Mouse (Mus musculus) heart, adult 8-10 months (tissue): ENCODE results near the gene Fam171a1. TPM values are rescaled to one million over a fixed set of nuclear protein-coding genes. Genes with fewer than 3 reads are reported as not detected.
A peak's percentile ranks its signal among the peaks of the same experiment; 100 is the strongest.
"Not testable (repeated sequence)": the region's sequence is repeated elsewhere in the genome, so short reads cannot be mapped to it uniquely, and the experiment has no call there.

Experiments used
- DNase-seq: peaks from one replicate; pipeline ENCODE4 v3.0.0; 2022; ENCODE audit warnings: low spot score
- total RNA-seq, 4 experiments: library from RNA; stranded (reverse); gene quantifications; 2 replicates each; pipeline ENCODE4 v1.2.4; 2022

The Fam171a1 gene
- total RNA-seq, 4 experiments from 2014 or later, result 12.1 to 16.7 (median 14.0) TPM

DNA sequence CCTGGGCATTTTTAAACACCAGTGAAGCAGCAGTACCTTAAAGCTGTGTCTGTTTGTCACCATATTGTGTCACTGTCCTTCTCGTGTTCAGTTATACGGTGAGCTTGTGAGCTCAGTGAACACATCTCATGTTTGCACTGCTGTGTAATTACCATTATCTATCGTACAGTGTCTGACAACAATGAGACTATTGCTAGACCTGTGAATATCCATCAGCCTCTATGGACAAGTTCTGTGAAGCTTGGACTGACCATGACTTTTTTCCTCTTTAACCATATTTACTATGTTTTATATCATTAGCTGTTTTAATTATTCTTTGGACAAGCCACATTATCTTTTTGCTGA is 55.4 kb downstream of the Fam171a1 start:
- DNase-seq, result no peak

DNA sequence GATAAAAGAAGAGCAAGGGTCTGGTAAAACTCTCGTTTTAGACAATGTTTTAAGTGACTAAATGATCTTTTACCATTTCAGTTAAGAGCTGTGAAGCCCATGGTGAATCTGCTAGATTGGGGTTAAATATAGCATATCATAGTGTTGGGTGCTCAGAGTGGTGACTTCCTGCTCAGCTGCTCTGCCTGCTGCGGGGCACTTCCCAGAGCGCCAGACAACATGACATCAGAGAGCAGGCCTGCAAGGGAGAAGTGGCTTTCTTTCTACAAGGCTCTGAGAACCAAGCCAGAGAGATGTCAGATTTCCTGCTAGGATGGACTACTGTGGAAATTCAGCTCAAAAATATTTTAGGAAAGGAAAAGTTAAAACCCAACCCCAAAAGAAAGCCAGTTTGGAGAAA is 57.8 kb downstream of the Fam171a1 start:
- peak; percentile 46 for DNase-seq

DNA sequence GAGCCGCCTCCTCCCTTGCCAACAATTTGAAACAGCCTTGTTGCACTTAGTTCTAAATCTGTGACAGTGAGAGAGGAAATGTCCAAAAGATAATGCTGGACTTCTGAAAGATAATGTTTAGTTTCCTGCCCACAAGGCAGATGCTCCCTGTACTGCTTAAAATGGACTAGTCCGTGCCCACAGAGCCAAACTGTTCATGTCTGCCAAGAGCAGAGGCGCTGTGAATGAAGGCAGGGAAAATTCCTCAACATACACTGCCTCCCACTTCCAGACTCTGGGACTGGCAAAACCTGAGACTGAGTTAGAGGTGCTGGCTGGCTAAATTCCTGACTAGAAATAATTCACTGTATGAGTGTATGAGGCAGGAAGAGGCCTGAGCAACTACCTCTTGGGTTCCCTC is 58.6 kb downstream of the Fam171a1 start:
- no peak for DNase-seq

DNA sequence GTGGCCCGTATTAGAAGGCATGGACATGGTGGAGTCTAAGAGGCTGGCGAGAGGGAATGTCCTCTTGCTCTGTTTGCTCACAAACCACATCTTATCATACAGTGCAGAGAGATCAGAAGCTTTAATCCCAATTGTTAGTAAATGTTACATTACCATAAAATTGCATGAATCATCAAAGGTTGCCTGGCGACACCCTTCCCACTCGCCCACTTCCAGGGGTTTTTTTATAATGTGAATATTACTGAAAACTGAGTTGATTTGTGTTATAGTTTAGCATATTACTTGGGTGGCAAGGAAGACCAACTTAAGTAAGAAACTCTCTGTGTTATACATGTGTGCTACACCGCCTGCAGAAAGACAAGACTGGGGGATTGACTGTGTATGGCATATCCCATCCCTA is 60.9 kb downstream of the Fam171a1 start:
- DNase-seq, result no peak

DNA sequence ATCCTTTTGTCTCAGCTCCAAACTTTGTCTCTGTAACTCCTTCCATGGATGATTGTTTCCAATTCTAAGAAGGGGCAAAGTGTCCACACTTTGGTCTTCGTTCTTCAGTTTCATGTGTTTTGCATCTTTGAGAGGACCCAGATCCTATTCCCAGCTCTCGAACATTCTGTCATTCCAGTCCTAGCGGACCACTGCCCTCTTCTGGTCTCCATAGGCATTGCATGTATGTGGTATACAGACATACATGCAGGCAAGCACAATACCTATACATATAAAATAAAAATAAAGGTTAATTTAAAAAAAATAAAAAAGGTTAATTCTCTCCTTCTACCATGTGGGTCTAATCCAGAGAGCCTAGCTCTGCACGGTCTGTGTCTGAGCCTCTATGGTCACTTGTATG is 62.0 kb downstream of the Fam171a1 start:
- DNase-seq, result not testable (repeated sequence)

DNA sequence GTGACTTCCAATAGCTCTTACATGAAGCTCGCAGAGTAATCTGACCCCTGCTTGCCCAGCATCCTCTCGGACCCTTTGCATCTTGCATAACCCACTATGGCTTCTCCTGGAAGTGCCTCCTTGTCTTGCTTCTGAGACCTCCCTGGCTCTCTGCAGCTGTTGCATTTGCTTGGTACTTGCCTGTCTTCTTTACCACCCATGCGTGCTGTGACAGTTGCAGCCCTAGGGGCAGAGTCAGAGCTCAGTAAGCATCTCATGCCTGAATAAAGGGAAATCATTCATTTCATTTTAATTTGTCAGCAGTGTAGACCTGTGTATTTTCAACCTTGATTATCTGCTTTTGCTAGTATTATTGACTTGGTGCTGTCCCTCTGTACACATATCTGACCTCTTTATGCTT is 62.7 kb downstream of the Fam171a1 start:
- no peak for DNase-seq

DNA sequence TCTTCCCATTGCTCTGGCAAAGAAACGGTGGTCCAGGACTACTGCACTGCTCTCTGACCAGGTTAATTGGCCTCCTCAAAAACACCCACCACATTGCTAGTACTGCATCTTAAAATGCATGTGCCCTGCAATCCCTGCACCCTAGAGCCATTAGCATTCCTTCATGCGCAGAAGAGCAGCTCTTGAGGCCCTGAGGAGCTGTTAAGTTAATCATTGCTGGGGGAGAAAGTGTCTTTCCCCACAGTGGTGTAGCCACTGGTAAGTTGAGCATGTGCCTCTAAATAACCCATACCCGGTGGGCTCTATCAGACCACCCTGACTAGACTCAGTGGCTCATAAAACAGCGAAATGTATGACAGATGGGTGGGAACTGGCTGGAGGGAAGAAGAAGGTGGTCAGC is 66.5 kb downstream of the Fam171a1 start:
- DNase-seq, result no peak

DNA sequence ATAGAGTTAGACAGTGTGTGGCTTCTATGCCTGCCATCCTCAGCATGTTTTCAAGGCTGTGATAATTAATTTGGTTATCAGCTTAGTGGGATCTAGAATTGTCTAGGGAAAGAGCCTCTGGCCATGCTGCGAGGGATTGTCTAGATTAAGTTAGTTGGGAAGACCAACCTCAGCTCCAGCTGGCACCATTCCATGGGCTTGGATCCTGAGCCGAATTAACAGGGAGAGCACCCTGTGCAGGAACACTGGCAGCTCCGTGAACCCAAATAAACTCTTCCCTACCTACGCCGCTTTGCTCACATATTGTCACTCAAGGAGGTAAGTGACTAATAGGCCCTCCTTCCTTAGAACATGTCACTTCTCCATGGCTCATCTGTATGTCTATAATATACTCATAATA is 69.6 kb downstream of the Fam171a1 start:
- no peak for DNase-seq

DNA sequence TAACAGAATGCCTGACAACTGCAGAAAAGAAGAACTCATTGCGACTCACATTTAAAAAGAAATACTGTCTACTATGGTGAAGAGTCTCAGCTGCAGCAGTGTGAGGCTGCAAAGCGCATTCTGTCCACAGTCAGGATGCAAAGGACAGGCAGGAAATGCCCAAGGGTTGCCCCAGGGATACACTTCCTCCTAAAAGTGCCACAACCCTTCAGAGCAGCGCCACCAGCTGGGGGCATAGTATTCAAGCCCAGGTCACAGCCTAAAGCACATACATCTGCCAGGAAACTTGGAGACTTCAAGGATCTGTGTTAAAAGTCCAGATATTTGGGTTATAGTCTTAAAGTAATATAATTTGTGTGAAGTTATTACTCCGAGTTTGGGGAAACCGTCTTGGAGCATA is 71.3 kb downstream of the Fam171a1 start:
- DNase-seq, result no peak

DNA sequence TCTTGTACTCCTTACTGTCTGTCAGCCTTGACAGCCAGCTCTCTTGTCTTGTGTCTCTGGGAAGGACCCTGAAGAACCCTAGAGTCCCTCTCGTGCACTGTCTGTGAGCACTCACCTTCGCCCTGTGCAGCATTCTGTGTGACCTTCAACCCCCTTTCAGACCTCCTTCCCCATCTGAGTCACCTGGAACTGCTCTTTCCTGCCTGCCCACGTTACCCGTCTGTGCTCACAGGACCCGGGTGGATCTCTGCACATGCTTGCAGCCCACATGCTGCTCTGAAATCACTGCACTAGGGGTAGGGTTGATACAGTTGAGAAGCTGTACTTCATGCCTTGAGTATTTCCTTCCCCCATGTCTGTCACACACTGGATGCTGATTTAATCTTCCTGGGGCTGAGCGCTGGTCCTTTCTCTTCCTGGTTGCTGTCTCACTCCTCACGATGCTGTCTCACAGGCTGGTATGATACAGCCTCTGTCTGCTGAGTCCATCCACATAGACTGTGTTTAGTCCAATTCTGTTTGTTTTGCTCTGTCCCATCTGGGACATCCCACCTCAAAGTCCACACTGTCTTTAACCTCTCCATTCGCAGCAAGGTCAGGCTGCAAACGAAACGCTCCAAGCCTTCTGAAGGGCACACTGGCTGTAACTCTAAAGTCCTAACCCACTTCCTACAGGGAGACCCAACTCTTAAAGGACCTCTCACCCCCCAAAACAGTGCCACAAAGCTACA is 74.9 kb downstream of the Fam171a1 start:
- DNase-seq, result no peak

DNA sequence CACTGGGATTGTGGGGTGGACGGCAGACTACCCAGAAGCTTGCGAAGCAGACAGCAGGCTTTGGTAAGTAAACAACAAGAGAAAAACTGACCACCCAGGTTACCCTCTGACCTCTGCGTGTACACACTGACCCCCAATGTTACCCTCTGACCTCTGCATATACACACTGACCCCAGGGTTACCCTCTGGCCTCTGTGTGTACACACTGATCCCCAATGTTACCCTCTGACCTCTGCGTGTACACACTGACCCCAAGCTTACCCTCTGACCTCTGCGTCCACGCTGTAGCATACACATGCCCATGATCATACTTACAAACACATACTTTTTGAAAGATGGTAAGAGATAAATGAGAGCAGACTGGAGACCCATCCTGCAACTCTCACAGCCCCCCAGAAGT is 77.1 kb downstream of the Fam171a1 start:
- no peak for DNase-seq

DNA sequence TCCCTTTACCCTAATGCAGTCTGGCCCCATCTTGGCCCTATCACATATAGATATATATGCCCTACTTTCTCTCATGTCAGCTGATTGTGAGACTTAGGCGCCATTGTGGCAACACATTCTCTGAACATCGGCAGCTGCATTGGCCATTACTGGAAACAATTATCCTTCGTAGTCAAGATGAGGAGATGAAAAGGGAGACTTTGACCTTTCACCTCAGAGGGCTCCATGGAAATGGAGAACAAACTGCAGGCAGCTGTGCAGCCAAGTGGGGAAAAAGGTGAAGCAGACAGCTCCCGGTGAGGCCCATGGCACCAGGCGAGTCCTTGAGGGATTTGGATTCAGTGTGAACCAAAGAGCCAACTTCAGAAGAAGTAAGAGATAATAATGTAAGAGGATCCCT is 81.5 kb downstream of the Fam171a1 start:
- DNase-seq, result no peak

DNA sequence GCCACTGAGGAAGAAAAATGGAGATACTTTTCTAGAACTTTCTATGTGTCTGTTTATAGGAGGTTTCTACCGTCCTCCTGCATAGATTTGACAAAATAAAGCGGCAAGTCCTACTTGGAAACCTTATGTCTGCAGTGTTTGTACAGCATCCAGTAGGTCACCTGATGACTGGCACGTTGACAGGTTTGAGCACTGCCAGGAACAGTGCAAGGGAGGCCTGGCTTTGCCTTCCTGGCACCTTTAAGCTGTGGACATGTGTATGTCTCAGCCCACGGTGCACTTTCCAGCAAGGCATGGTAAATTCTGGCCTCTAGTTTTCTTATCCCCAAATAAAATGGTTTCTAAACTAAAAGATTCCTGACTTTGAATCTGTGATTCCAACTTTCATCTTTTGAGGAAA is 86.4 kb downstream of the Fam171a1 start:
- DNase-seq, result peak; percentile 18

DNA sequence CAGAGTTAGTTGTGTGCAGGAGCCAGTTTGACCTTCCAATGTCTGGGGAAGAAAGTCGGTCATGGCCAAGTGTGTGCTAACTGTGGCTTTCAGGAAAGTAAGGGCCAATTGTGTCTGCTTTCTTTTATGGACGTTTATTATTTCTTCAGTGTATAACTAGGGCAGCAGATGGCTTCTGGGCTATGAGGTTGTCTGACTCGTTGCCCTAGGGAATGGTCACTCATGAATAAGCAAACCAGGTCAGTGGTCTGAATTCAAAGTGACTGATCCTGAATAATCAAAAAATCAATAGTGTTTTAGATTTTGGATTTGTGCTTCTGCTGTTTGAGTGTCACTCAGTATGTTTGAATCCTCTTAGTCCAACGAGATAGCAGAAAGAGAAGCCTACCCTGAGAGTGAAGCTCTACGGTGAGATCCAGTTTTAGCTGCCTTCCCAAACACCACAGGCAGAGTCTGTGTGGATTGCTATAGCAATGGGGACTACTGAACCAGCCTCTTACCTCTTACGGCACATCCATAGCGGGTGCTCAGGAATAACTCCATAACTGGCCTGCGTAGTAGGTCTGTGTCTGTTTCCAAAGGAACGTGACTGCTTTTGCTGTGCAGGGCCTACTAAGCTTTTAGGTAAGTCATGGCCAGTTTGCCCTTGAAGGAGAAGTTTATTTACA is 93.1 kb downstream of the Fam171a1 start:
- DNase-seq, result no peak

DNA sequence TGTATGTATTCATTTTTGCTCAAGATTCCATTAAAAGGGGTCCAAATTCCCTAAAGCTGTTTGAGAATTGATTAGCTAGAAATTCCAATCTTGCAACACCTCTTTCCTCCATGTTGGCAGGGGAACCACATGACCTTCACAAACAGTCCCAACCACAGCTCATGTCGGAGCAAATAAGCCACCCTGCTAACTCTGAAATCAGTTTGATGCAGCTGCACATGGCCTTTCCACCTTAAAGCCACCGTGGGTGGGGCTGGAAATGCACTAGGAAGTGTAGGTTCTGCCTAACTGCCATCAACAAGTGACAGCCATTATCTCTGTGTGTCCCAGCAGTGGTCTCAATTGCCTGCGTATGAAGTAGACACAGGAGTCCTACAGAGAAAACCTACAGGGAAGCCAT is 101.5 kb downstream of the Fam171a1 start:
- DNase-seq, result no peak

DNA sequence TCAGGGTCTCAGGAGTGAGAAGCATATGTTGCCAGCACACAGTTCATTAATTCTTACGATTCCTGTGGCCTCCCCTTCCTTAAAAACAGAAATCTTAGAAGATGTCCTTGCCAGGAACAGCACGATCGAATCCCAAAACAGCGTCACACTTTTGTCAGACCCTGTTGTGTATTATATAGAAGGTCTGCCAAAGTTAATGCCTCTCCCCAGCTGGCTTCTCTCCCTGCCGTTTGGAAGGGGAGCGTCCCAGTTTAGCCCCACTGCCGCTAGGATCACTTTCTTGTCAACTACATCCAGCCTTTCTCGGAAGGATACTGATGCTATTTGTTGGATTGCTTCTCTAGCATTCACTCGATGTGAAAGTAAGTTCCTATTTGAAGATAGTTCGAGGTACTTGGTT is 102.6 kb downstream of the Fam171a1 start:
- DNase-seq, result no peak

DNA sequence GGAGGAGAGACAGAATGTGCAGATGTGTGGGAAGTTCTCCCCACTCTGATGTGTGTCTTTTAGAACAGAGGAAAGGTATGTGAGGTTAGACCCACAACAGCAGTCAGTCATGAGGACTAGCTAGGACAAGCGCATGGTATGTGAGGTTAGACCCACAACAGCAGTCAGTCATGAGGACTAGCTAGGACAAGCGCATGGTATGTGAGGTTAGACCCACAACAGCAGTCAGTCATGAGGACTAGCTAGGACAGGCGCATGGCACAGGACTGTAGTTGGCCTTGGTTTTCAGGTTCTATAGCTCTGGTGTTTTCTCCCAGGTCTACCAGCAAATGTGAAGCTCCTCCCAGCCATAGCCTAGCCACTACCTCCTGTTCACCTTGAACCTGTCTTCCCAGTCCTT is 103.6 kb downstream of the Fam171a1 start:
- DNase-seq, result not testable (repeated sequence)

DNA sequence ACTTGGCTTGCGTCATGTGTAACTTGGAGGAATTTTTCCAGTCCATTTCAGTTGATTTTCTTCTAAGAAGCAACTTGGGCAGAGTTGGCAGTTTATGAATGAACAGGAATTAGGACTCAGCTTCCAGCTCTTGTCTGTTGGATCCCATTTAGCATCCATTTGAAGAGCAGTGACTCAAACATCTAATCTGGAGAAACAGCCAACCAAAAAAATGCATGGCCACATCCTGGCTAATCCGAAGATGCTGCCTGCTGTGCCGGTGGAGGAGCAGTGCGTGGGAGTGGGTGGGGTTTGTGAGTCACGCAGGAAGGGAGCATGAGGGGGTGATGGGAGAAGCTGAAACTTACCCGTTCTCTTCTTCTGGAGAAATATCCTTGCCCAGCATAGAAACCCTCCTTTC is 104.2 kb downstream of the Fam171a1 start:
- DNase-seq, result no peak

DNA sequence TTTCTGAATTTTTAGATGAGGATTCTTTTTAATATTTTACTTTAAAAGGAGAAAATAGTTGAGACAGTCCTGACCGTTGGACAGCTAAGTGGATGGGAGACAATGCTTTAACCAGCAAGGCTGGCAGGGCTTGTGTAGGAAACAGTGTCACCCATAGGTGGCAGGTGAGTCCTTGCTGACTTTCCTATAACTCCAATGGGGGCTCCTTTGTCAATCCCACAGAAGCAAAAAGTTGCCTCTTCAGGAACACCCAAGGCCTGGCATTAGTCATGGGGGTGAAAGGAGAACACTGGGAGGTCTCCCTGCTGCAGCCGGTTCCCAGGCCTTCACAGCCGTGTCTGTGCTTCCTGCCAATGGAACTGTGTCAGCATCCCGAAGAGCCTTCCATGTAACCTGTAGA is 114.5 kb downstream of the Fam171a1 start:
- DNase-seq, result no peak

DNA sequence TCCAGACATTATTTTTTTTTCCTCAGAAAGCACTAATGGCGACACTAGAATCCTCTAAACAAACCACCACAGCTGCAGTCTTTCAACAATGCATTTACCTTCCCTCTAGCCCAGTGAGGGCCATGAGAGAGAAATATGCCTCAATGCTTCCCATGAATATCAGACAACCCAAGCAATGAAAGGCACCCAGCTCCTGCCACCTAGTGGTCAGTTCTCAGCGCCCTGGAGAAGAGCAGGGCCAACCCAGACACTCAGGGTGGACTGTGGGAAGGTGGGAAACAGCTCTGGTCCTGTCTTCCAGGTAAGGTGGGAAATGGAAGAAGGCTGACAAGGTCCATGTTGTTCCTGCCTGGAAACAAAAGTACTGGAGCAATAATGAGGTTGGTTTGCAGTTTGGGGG is 115.0 kb downstream of the Fam171a1 start:
- peak; percentile 80 for DNase-seq

DNA sequence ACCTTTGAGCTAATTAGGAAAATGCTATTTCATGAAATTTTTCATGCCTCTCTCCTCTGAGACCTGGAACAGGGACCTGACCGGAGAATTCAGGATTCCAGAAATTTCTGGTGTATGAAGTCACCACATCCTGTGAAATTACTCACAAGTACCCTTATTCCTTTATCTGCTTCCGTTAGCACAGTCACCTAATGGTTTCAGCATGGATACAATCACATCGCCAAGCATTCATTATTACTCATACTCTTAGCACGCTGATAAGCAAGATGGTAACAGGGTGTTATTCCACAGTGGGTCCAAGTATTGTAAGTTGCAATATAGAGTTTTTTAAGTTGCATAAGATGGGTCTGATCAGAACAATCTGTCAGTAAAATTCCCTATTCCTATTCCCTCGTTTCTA is 125.2 kb downstream of the Fam171a1 start:
- peak; percentile 23 for DNase-seq

DNA sequence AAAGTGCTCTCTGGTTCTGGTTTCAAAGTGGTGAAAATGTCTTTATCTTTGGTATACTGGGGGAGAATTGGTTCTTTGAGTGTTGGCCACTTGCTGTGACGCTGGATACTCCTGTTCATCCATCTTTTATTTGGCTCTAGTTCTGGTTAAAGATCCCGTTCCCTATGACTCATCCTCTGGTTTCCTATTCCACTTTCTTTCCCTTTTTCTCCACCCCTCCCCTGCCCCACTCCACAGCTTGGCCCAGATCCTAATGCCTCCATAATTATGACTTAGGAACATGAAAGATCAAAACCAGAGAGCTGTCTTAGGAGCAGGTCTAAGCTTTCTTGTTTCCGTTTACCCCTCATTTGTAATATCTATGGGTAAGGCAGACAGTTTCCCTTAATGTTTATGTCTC is 130.2 kb downstream of the Fam171a1 start:
- DNase-seq, result no peak

DNA sequence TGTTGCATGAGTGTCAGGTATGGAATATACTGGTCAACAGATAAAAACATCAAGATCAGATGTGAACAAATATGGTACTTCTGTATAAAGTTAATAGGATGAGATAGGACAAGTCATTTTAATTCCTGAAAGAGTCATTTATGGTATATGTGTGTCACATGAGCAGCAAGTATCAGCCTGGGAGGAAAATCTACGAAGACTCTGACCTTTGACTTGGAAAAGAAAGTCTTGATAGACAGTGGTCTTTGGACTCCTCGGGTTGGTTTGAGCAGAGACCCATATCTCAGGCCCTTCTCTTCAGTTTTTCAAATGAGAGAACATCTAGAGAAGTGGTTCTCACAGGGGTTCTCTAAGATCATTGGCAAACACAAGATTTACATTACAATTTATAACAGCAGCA is 137.3 kb downstream of the Fam171a1 start:
- DNase-seq, result no peak

DNA sequence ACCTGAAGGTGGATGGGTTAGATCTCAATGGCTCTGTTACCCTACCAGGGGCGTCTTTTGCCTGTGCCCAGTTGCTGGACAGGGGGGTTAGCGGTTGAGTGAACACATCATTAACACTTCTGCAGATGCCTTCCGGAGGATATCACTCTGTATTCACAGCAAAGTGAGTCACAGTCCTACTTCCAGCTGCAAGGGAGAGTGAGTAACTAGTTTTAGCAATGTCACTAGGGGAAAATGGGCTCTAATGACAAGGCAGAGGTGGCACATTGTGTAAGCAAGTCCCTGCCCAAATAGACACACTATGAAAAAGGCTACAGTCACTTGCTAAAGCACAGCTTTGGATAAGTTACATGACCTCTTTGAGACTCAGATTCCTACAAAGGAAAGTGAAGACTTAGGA is 152.4 kb downstream of the Fam171a1 start:
- DNase-seq, result no peak
